Mouse (Mus musculus): ENCODE results near the gene Atp1b1. TPM values are rescaled to one million over a fixed set of nuclear protein-coding genes. Genes with fewer than 3 reads are reported as not detected.

The Atp1b1 gene
- total and polyA plus RNA-seq, 3 experiments: 0.17 to 0.32 (median 0.23) TPM

GRCm38 (mm10) chr1:164475895-164476294 is 17.7 kb upstream of the Atp1b1 start:
- dilution Hi-C loops (cut with MboI; ENCODE audit: extremely low pct_ligation_motif_present, extremely low pct_unique_long_range_greater_than_20kb, low sequenced_read_pairs): no loop called here
- no peak for TF ChIP-seq ZNF384 (IDR thresholded peaks at IDR 0.05; ENCODE audit: low read depth, low read length)
- TF ChIP-seq CHD2 (IDR thresholded peaks at IDR 0.05; ENCODE audit: low read length): no peak
- TF ChIP-seq GABPA (IDR thresholded peaks at IDR 0.05; ENCODE audit: insufficient replicate concordance, low read depth, low read length): no peak
- no peak for TF ChIP-seq IRF4 (IDR thresholded peaks at IDR 0.05; ENCODE audit: low read depth, low read length)
- no peak for TF ChIP-seq USF2 (conservative IDR thresholded peaks at IDR 0.05; ENCODE audit: low read depth, low read length)
- no peak for TF ChIP-seq MYC (IDR thresholded peaks at IDR 0.05; ENCODE audit: low read depth, low read length)
- no peak for TF ChIP-seq MAX (IDR thresholded peaks at IDR 0.05; ENCODE audit: low read length)
- no peak for TF ChIP-seq SIN3A (IDR thresholded peaks at IDR 0.05; ENCODE audit: low read length)
- no peak for TF ChIP-seq RAD21 (IDR thresholded peaks at IDR 0.05; ENCODE audit: low read depth, low read length)
- no peak for TF ChIP-seq MEF2A (IDR thresholded peaks at IDR 0.05; ENCODE audit: borderline replicate concordance, low read depth, low read length)
- no peak for TF ChIP-seq MXI1 (IDR thresholded peaks at IDR 0.05; ENCODE audit: low read depth, low read length)
- no peak for TF ChIP-seq UBTF (IDR thresholded peaks at IDR 0.05; ENCODE audit: low read depth, low read length)
- no peak overlapping the region for H3K27ac ChIP-seq (ENCODE audit: insufficient read depth, low read depth)
- in situ Hi-C loops (cut with MboI; ENCODE audit: low pct_ligation_motif_present, low pct_unique_long_range_greater_than_20kb, low sequenced_read_pairs): no loop called here
- H3K9me3 ChIP-seq (replicated peaks; ENCODE audit: low read length): no peaks in the 10 kb centered on the region
- DNase-seq (ENCODE audit: extremely low read depth): no peak
- H3K4me1 ChIP-seq (ENCODE audit: control insufficient read depth in 1 of 2, insufficient read depth in 2 of 2): no peaks in the 10 kb centered on the region
- no peaks in the 10 kb centered on the region for H3K79me2 ChIP-seq (replicated peaks; ENCODE audit: control insufficient read depth, extremely low read depth, insufficient read depth, poor library complexity, severe bottlenecking)
- no peaks in the 10 kb centered on the region for H3K36me3 ChIP-seq (replicated peaks in 1 of 2; ENCODE audit: control insufficient read depth in 1 of 2, insufficient read depth in 1 of 2, low read length in 1 of 2)
- no peak overlapping the region for H3K4me2 ChIP-seq (ENCODE audit: insufficient read depth, low read depth, poor library complexity, severe bottlenecking)
- no peaks in the 10 kb centered on the region for H3K27me3 ChIP-seq (replicated peaks)
- no peak overlapping the region for H3K4me3 ChIP-seq (replicated peaks in 1 of 3; ENCODE audit: low read depth in 2 of 3, low read length in 2 of 3, poor library complexity in 1 of 3)
- no peak overlapping the region for H3K9ac ChIP-seq (ENCODE audit: insufficient read depth, low read depth)

DNA sequence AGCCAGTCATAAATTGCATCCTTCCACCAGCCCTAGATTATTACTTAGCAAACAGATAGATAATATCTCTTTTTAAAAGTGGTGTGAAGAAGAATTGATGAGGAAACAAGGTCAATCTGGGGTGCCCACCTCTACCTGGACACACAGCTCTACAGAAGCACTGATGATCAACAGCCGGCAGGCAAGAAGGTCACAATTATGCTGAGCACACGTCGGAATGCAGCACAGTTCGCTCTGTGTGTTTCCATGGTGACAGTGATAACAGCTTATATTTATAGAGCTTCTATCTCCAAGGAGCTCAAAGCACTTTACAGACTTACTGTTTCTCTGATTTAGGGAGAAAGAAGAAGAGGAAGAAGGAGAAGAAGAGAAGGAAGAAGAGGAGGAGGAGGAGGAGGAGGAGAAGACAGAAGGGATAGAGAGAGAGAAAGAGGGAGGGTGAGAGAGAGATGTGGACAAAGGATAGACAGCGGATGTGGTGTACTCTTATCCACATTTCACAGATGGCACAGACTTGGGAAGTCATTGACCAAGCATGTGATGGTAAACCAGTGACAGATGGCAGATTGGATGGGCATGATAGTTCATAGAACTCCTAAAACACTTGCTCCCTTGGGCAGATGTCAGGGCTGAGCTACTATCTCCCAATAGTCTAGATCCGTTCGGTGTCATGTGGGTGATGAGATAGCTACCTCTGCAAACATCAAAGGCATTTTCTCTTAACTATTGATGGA is 16.8 kb upstream of the Atp1b1 start:
- H3K9me3 ChIP-seq (replicated peaks; ENCODE audit: low read length): no peaks in the 10 kb centered on the region
- H3K4me1 ChIP-seq (ENCODE audit: control insufficient read depth in 1 of 2, insufficient read depth in 2 of 2): no peaks in the 10 kb centered on the region
- H3K36me3 ChIP-seq (replicated peaks in 1 of 2; ENCODE audit: control insufficient read depth in 1 of 2, insufficient read depth in 1 of 2, low read length in 1 of 2): no peaks in the 10 kb centered on the region
- no peak for TF ChIP-seq ZC3H11A (IDR thresholded peaks at IDR 0.05; ENCODE audit: low read depth, low read length)
- no peak for TF ChIP-seq NELFE (IDR thresholded peaks at IDR 0.05; ENCODE audit: low read depth, low read length)
- TF ChIP-seq JUND (conservative IDR thresholded peaks at IDR 0.05; ENCODE audit: low read depth, low read length): no peak
- no peak for TF ChIP-seq NRF1 (IDR thresholded peaks at IDR 0.05; ENCODE audit: low read depth, low read length)
- TF ChIP-seq USF1 (IDR thresholded peaks at IDR 0.05; ENCODE audit: low read depth, low read length): no peak
- TF ChIP-seq ZMIZ1 (IDR thresholded peaks at IDR 0.05; ENCODE audit: low read depth, low read length): no peak
- no peak for TF ChIP-seq ETS1 (conservative IDR thresholded peaks at IDR 0.05; ENCODE audit: low read depth, low read length)
- TF ChIP-seq KAT2A (IDR thresholded peaks at IDR 0.05; ENCODE audit: insufficient replicate concordance, low read length): no peak
- no peak for TF ChIP-seq PAX5 (IDR thresholded peaks at IDR 0.05; ENCODE audit: low read length)
- no peak for TF ChIP-seq HCFC1 (IDR thresholded peaks at IDR 0.05; ENCODE audit: low read depth, low read length)
- TF ChIP-seq CHD2 (IDR thresholded peaks at IDR 0.05; ENCODE audit: low read length): no peak
- TF ChIP-seq MAFK (IDR thresholded peaks at IDR 0.05; ENCODE audit: insufficient replicate concordance, low read length): no peak
- no peak for TF ChIP-seq RAD21 (IDR thresholded peaks at IDR 0.05; ENCODE audit: low read depth, low read length)
- TF ChIP-seq USF2 (conservative IDR thresholded peaks at IDR 0.05; ENCODE audit: low read depth, low read length): no peak
- TF ChIP-seq MYC (IDR thresholded peaks at IDR 0.05; ENCODE audit: low read depth, low read length): no peak
- TF ChIP-seq JUN (IDR thresholded peaks at IDR 0.05; ENCODE audit: insufficient read depth, low read depth, low read length): no peak
- TF ChIP-seq SMC3 (IDR thresholded peaks at IDR 0.05; ENCODE audit: low read depth, low read length): no peak
- TF ChIP-seq ZNF384 (IDR thresholded peaks at IDR 0.05; ENCODE audit: low read depth, low read length): no peak
- H3K27me3 ChIP-seq (replicated peaks): no peaks in the 10 kb centered on the region
- in situ Hi-C loops (cut with MboI; ENCODE audit: low pct_ligation_motif_present, low pct_unique_long_range_greater_than_20kb, low sequenced_read_pairs) (no loop called here), dilution Hi-C loops (cut with MboI; ENCODE audit: extremely low pct_ligation_motif_present, extremely low pct_unique_long_range_greater_than_20kb, low sequenced_read_pairs) (no loop called here)
- no peak overlapping the region for H3K9ac ChIP-seq (ENCODE audit: insufficient read depth, low read depth)
- no peak overlapping the region for H3K27ac ChIP-seq (ENCODE audit: insufficient read depth, low read depth)
- no peaks in the 10 kb centered on the region for H3K79me2 ChIP-seq (replicated peaks; ENCODE audit: control insufficient read depth, extremely low read depth, insufficient read depth, poor library complexity, severe bottlenecking)
- no peak overlapping the region for H3K4me2 ChIP-seq (ENCODE audit: insufficient read depth, low read depth, poor library complexity, severe bottlenecking)
- no peak overlapping the region for H3K4me3 ChIP-seq (replicated peaks in 1 of 3; ENCODE audit: low read depth in 2 of 3, low read length in 2 of 3, poor library complexity in 1 of 3)
- no peak for DNase-seq (ENCODE audit: extremely low read depth)
